Mouse (Mus musculus): Measurements from ENCODE around the gene Olfr169. TPM values are rescaled to one million over a fixed set of nuclear protein-coding genes. Genes with fewer than 3 reads are reported as not detected.
"Not testable (repeated sequence)": the region's sequence is repeated elsewhere in the genome, so short reads cannot be mapped to it uniquely, and the experiment has no call there.

Gene Olfr169
- not detected in 2 replicates for polyA plus RNA-seq (2012; rRNA removed)

GRCm38 (mm10) chr16:19571709-19572108, at the start of gene Olfr169:
Gene Olfr169 (minus strand): TSS chr16:19571809.
- H3K4me3 ChIP-seq (replicated peaks; ENCODE audit: insufficient read depth, low read depth, low read length); H3K27me3 ChIP-seq (ENCODE audit: control insufficient read depth, insufficient read depth, low read length); H3K4me1 ChIP-seq (ENCODE audit: control insufficient read depth, insufficient read depth, low read length); DNase-seq; H3K27ac ChIP-seq (ENCODE audit: insufficient read depth, low read length): not testable (repeated sequence)
- WGBS, result 70% methylated on average over 2 of the region's 2 CpGs

- not testable (repeated sequence) for H3K4me1 ChIP-seq (ENCODE audit: control insufficient read depth, insufficient read depth, low read length); H3K27me3 ChIP-seq (ENCODE audit: control insufficient read depth, insufficient read depth, low read length); H3K4me3 ChIP-seq (replicated peaks; ENCODE audit: insufficient read depth, low read depth, low read length); H3K27ac ChIP-seq (ENCODE audit: insufficient read depth, low read length); DNase-seq
- WGBS, result 64% methylated on average over 2 of the region's 2 CpGs
Measured at GRCm38 (mm10) chr16:19611782-19612181, 40.2 kb upstream of the Olfr169 start, which contains the start of gene Olfr170. Gene Olfr170 (minus strand): TSS chr16:19611882.

DNA sequence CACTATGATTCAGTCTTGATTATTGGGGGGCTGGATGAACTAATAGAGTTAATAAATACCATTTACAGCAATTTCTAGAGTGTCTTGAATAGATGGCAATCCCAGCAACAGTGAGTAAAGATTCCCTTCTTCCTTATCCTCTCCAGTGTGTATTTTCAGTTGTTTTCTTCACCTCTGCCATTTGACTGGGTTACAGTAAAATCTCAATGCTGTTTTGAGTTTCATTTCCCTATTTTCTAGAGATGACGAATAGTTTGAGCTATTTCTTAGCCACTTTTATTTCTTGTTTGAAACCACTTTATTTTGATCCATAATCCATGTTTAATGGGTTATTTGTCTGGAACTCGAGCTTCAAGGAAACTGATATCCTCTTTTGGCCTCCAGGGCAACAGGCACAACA, 31.6 kb upstream of the Olfr169 start:
- no peak for TF ChIP-seq POLR2A (IDR thresholded peaks at IDR 0.05; ENCODE audit: borderline replicate concordance, insufficient read depth, low read length)
- no peak for TF ChIP-seq CTCF (IDR thresholded peaks at IDR 0.05; ENCODE audit: borderline replicate concordance, insufficient read depth, low read depth, low read length)
- WGBS, result 53% methylated on average over 2 of the region's 2 CpGs
- H3K27me3 ChIP-seq (ENCODE audit: control insufficient read depth, insufficient read depth, low read length), result no peaks in the 10 kb centered on the region
- H3K4me3 ChIP-seq (replicated peaks; ENCODE audit: insufficient read depth, low read depth, low read length), result no peak overlapping the region
- no peak overlapping the region for H3K27ac ChIP-seq (ENCODE audit: insufficient read depth, low read length)
- H3K4me1 ChIP-seq (ENCODE audit: control insufficient read depth, insufficient read depth, low read length), result no peaks in the 10 kb centered on the region
- DNase-seq, result no peak

DNA sequence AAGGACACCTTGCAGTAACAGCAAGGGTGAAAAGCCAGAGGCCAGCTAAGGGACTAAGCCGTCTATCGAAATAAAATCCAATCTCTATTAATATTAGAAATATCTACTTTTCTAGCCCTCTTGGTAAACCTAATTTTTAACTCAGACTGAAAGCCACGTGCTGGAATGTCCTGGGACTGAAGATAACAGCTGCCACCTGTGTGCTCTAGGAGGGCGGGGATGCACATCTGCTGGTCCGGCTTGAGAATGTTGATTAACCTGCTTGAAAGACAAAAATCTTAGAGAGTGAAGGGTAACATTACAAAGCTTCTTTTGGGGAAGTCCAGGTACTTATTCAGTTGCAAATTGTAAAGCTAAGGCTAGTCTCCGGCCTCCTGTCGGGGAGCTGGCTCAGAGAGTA, 18.2 kb downstream of the Olfr169 start:
- not testable (repeated sequence) for H3K27ac ChIP-seq (ENCODE audit: insufficient read depth, low read length); H3K27me3 ChIP-seq (ENCODE audit: control insufficient read depth, insufficient read depth, low read length); H3K4me3 ChIP-seq (replicated peaks; ENCODE audit: insufficient read depth, low read depth, low read length); DNase-seq; H3K4me1 ChIP-seq (ENCODE audit: control insufficient read depth, insufficient read depth, low read length)
- 85% methylated on average over 7 of the region's 7 CpGs for WGBS

DNA sequence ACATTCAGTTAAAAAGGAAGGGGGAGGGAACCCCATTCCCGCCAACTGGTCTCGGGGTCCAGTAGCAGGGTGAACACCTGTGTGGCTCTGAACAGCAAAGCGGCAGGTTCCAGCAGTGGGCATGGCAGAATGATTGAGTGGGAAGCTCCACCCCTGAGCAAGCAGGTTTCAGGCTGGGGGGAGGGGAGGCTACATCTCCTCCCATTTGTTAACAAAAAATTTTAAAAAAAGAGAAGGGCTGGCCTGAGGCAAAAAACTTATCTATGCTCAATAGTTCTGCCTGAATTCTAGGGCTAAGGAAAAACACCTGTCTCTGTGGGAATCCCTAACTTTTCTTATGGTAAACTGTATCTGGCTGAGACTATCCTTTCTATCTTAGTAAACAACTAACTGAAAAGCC, 19.4 kb downstream of the Olfr169 start:
- not testable (repeated sequence) for H3K4me1 ChIP-seq (ENCODE audit: control insufficient read depth, insufficient read depth, low read length); H3K27me3 ChIP-seq (ENCODE audit: control insufficient read depth, insufficient read depth, low read length); DNase-seq; H3K4me3 ChIP-seq (replicated peaks; ENCODE audit: insufficient read depth, low read depth, low read length); H3K27ac ChIP-seq (ENCODE audit: insufficient read depth, low read length)
- WGBS, result 95% methylated on average over 3 of the region's 3 CpGs

- no peak within 1 kb of the TSS for H3K27ac ChIP-seq (ENCODE audit: insufficient read depth, low read length)
- no peak for TF ChIP-seq CTCF (IDR thresholded peaks at IDR 0.05; ENCODE audit: borderline replicate concordance, insufficient read depth, low read depth, low read length)
- TF ChIP-seq POLR2A (IDR thresholded peaks at IDR 0.05; ENCODE audit: borderline replicate concordance, insufficient read depth, low read length), result no peak
- no peak for DNase-seq
- no peaks in the 10 kb centered on the region for H3K4me1 ChIP-seq (ENCODE audit: control insufficient read depth, insufficient read depth, low read length)
- H3K4me3 ChIP-seq (replicated peaks; ENCODE audit: insufficient read depth, low read depth, low read length), result no peak within 1 kb of the TSS
- no peaks in the 10 kb centered on the region for H3K27me3 ChIP-seq (ENCODE audit: control insufficient read depth, insufficient read depth, low read length)
Measured at GRCm38 (mm10) chr16:19535455-19535854, 36.2 kb downstream of the Olfr169 start, which contains the start of gene Olfr168. Gene Olfr168 (minus strand): TSS chr16:19535555.

DNA sequence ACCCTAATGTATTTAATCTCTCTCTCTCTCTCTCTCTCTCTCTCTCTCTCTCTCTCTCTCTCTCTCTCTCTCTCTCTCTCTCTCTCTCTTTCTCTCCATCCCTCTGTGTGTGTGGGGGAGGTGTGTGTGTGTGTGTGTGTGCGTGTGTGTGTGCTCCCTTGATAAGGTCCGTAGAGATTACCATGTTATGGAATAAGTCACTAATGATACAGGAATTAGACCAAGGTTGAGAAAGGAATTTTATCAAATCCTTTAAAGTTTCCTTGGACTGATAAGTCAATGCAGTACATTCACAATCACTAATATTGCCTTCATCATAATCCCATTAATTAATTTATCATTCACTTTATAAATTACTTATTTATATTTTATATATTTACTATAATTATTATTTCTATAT, 49.4 kb downstream of the Olfr169 start, which contains the start of gene Olfr167:
Gene Olfr167 (minus strand): TSS at position 101 of the 400 bp plus-strand sequence.
- Histone ChIP-seq H3K27ac (ENCODE audit: insufficient read depth, low read length) (no peak within 1 kb of the TSS), H3K4me1 (ENCODE audit: control insufficient read depth, insufficient read depth, low read length) (no peaks in the 10 kb centered on the region), H3K27me3 (ENCODE audit: control insufficient read depth, insufficient read depth, low read length) (no peaks in the 10 kb centered on the region), H3K4me3 (replicated peaks; ENCODE audit: insufficient read depth, low read depth, low read length) (no peak within 1 kb of the TSS)
- 80% methylated on average over 2 of the region's 2 CpGs for WGBS
- TF ChIP-seq CTCF (IDR thresholded peaks at IDR 0.05; ENCODE audit: borderline replicate concordance, insufficient read depth, low read depth, low read length) (no peak), POLR2A (IDR thresholded peaks at IDR 0.05; ENCODE audit: borderline replicate concordance, insufficient read depth, low read length) (no peak)
- DNase-seq, result no peak

Other genes starting within 250 kb of the Olfr169 start
- gene Olfr165, start 148.7 kb downstream of the Olfr169 start, polyA plus RNA-seq (2012; rRNA removed), result not detected in 2 replicates
- gene Olfr166, start 88.1 kb downstream of the Olfr169 start, polyA plus RNA-seq (2012; rRNA removed), result not detected in 2 replicates
- gene Olfr167, start 49.5 kb downstream of the Olfr169 start, polyA plus RNA-seq (2012; rRNA removed), result not detected in 2 replicates
- not detected in 2 replicates for gene Olfr168, start 36.3 kb downstream of the Olfr169 start, polyA plus RNA-seq (2012; rRNA removed)
- not detected in 2 replicates for gene Olfr170, start 40.1 kb upstream of the Olfr169 start, polyA plus RNA-seq (2012; rRNA removed)
- gene Olfr171, start 58.1 kb upstream of the Olfr169 start, polyA plus RNA-seq (2012; rRNA removed), result not detected in 2 replicates
- not detected in 2 replicates for gene Lamp3, start 134.6 kb upstream of the Olfr169 start, polyA plus RNA-seq (2012; rRNA removed)
- gene B3gnt5, start 188.4 kb upstream of the Olfr169 start, polyA plus RNA-seq (2012; rRNA removed), result 5.1 and 7.2 TPM in 2 replicates